Mouse (Mus musculus): ENCODE measurements at regions not wholly inside any gene's neighbourhood (a gene's known extent, or its start where the extent isn't known, plus 50 kb on each side); places are given as distances from the start of the nearest gene placed in this dataset.

GRCm38 (mm10) chr6:31642451-31642942 is 78.7 kb upstream of the Podxl start:
- TF ChIP-seq CTCF (IDR thresholded peaks at IDR 0.05; ENCODE audit: extremely low read depth, insufficient read length, insufficient replicate concordance, low read depth, low read length) (no peak), POLR2A (IDR thresholded peaks at IDR 0.05; ENCODE audit: low read depth, low read length) (no peak)
- H3K4me3 ChIP-seq (ENCODE audit: low read depth, low read length): no peak overlapping the region

GRCm38 (mm10) chr6:31640745-31641144 is 77.0 kb upstream of the Podxl start:
- H3K4me3 ChIP-seq (ENCODE audit: low read depth, low read length): no peak overlapping the region
- H3K27ac ChIP-seq (ENCODE audit: insufficient read depth, low read depth, low read length): no peak overlapping the region
- WGBS: 65% methylated on average over 2 of the region's 2 CpGs
- peaks cover 2% of the 10 kb centered on the region; the same call in 1 of the 2 replicates for H3K4me1 ChIP-seq (ENCODE audit: control insufficient read depth, insufficient read depth, insufficient read length, low read length)
- no peaks in the 10 kb centered on the region for H3K27me3 ChIP-seq (ENCODE audit: control insufficient read depth, insufficient read depth, low read length)
- H3K36me3 ChIP-seq (ENCODE audit: control insufficient read depth, insufficient read depth, low read length): no peaks in the 10 kb centered on the region
- TF ChIP-seq POLR2A (IDR thresholded peaks at IDR 0.05; ENCODE audit: low read depth, low read length) (no peak), CTCF (IDR thresholded peaks at IDR 0.05; ENCODE audit: extremely low read depth, insufficient read length, insufficient replicate concordance, low read depth, low read length) (no peak)

More at GRCm38 (mm10) chr6:31642451-31642942, 78.7 kb upstream of the Podxl start:
- 31% methylated on average over 13 of the region's 13 CpGs for WGBS
- peak overlapping the region; percentile 9; the same call in 1 of the 2 replicates for H3K27ac ChIP-seq (ENCODE audit: insufficient read depth, low read depth, low read length)
- H3K4me1 ChIP-seq (ENCODE audit: control insufficient read depth, insufficient read depth, insufficient read length, low read length): peaks cover 2% of the 10 kb centered on the region; the same call in 1 of the 2 replicates
- no peaks in the 10 kb centered on the region for H3K27me3 ChIP-seq (ENCODE audit: control insufficient read depth, insufficient read depth, low read length)
- H3K36me3 ChIP-seq (ENCODE audit: control insufficient read depth, insufficient read depth, low read length): no peaks in the 10 kb centered on the region

- Histone ChIP-seq H3K4me1 (ENCODE audit: control insufficient read depth, insufficient read depth, insufficient read length, low read length) (no peaks in the 10 kb centered on the region; the same call in 1 of the 2 replicates), H3K36me3 (ENCODE audit: control insufficient read depth, insufficient read depth, low read length) (no peaks in the 10 kb centered on the region), H3K4me3 (ENCODE audit: low read depth, low read length) (no peak overlapping the region), H3K27ac (ENCODE audit: insufficient read depth, low read depth, low read length) (no peak overlapping the region), H3K27me3 (ENCODE audit: control insufficient read depth, insufficient read depth, low read length) (no peaks in the 10 kb centered on the region; the same call in 1 of the 2 replicates)
- WGBS: 29% methylated on average over 2 of the region's 2 CpGs
- TF ChIP-seq CTCF (IDR thresholded peaks at IDR 0.05; ENCODE audit: extremely low read depth, insufficient read length, insufficient replicate concordance, low read depth, low read length): peak; percentile 38; the same call in 1 of the 2 replicates
- TF ChIP-seq POLR2A (IDR thresholded peaks at IDR 0.05; ENCODE audit: low read depth, low read length): no peak
These were observed 75.7 kb upstream of the Podxl start for GRCm38 (mm10) chr6:31639460-31639859.

GRCm38 (mm10) chr6:31638434-31639220 is 74.8 kb upstream of the Podxl start:
- no peak overlapping the region for H3K4me3 ChIP-seq (ENCODE audit: low read depth, low read length)
- H3K4me1 ChIP-seq (ENCODE audit: control insufficient read depth, insufficient read depth, insufficient read length, low read length): no peaks in the 10 kb centered on the region; the same call in 1 of the 2 replicates
- no peaks in the 10 kb centered on the region; the same call in 1 of the 2 replicates for H3K27me3 ChIP-seq (ENCODE audit: control insufficient read depth, insufficient read depth, low read length)
- TF ChIP-seq CTCF (IDR thresholded peaks at IDR 0.05; ENCODE audit: extremely low read depth, insufficient read length, insufficient replicate concordance, low read depth, low read length): no peak
- no peak for TF ChIP-seq POLR2A (IDR thresholded peaks at IDR 0.05; ENCODE audit: low read depth, low read length)
- no peaks in the 10 kb centered on the region for H3K36me3 ChIP-seq (ENCODE audit: control insufficient read depth, insufficient read depth, low read length)
- WGBS: 67% methylated on average over 13 of the region's 13 CpGs
- H3K27ac ChIP-seq (ENCODE audit: insufficient read depth, low read depth, low read length): no peak overlapping the region

GRCm38 (mm10) chr6:31637371-31638052 is 73.7 kb upstream of the Podxl start:
- H3K36me3 ChIP-seq (ENCODE audit: control insufficient read depth, insufficient read depth, low read length): no peaks in the 10 kb centered on the region
- no peaks in the 10 kb centered on the region; the same call in 1 of the 2 replicates for H3K27me3 ChIP-seq (ENCODE audit: control insufficient read depth, insufficient read depth, low read length)
- H3K27ac ChIP-seq (ENCODE audit: insufficient read depth, low read depth, low read length): no peak overlapping the region
- 23% methylated on average over 16 of the region's 16 CpGs for WGBS
- H3K4me3 ChIP-seq (ENCODE audit: low read depth, low read length): no peak overlapping the region
- no peak for TF ChIP-seq POLR2A (IDR thresholded peaks at IDR 0.05; ENCODE audit: low read depth, low read length)
- no peak for TF ChIP-seq CTCF (IDR thresholded peaks at IDR 0.05; ENCODE audit: extremely low read depth, insufficient read length, insufficient replicate concordance, low read depth, low read length)
- H3K4me1 ChIP-seq (ENCODE audit: control insufficient read depth, insufficient read depth, insufficient read length, low read length): no peaks in the 10 kb centered on the region; the same call in 1 of the 2 replicates

- H3K36me3 ChIP-seq (ENCODE audit: control insufficient read depth, insufficient read depth, low read length): no peaks in the 10 kb centered on the region
- WGBS: 22% methylated on average over 9 of the region's 9 CpGs
- TF ChIP-seq POLR2A (IDR thresholded peaks at IDR 0.05; ENCODE audit: low read depth, low read length) (no peak), CTCF (IDR thresholded peaks at IDR 0.05; ENCODE audit: extremely low read depth, insufficient read length, insufficient replicate concordance, low read depth, low read length) (no peak)
- no peaks in the 10 kb centered on the region; the same call in 1 of the 2 replicates for H3K27me3 ChIP-seq (ENCODE audit: control insufficient read depth, insufficient read depth, low read length)
- no peak overlapping the region for H3K4me3 ChIP-seq (ENCODE audit: low read depth, low read length)
- no peak overlapping the region for H3K27ac ChIP-seq (ENCODE audit: insufficient read depth, low read depth, low read length)
- no peaks in the 10 kb centered on the region for H3K4me1 ChIP-seq (ENCODE audit: control insufficient read depth, insufficient read depth, insufficient read length, low read length)
These were observed 73.2 kb upstream of the Podxl start for GRCm38 (mm10) chr6:31636954-31637353.

GRCm38 (mm10) chr6:31632485-31632884 is 68.7 kb upstream of the Podxl start:
- Histone ChIP-seq H3K27ac (ENCODE audit: insufficient read depth, low read depth, low read length) (no peak overlapping the region), H3K4me3 (ENCODE audit: low read depth, low read length) (no peak overlapping the region), H3K4me1 (ENCODE audit: control insufficient read depth, insufficient read depth, insufficient read length, low read length) (no peaks in the 10 kb centered on the region), H3K36me3 (ENCODE audit: control insufficient read depth, insufficient read depth, low read length) (no peaks in the 10 kb centered on the region), H3K27me3 (ENCODE audit: control insufficient read depth, insufficient read depth, low read length) (no peaks in the 10 kb centered on the region; the same call in 1 of the 2 replicates)
- WGBS: 66% methylated on average over 10 of the region's 10 CpGs
- TF ChIP-seq POLR2A (IDR thresholded peaks at IDR 0.05; ENCODE audit: low read depth, low read length) (no peak), CTCF (IDR thresholded peaks at IDR 0.05; ENCODE audit: extremely low read depth, insufficient read length, insufficient replicate concordance, low read depth, low read length) (no peak)
